Mouse (Mus musculus) regulatory T cell (primary cell): ENCODE measurements around the gene Nlrx1.

ENCODE experiments used
- in situ Hi-C: fragments of 300-600 bp; cut with MboI, MseI; formaldehyde crosslinking; loops from one replicate; pipeline ENCODE4 v1.15.1; 2025; ENCODE audit warnings: high pct_unique_total_duplicates

The Nlrx1 gene

DNA sequence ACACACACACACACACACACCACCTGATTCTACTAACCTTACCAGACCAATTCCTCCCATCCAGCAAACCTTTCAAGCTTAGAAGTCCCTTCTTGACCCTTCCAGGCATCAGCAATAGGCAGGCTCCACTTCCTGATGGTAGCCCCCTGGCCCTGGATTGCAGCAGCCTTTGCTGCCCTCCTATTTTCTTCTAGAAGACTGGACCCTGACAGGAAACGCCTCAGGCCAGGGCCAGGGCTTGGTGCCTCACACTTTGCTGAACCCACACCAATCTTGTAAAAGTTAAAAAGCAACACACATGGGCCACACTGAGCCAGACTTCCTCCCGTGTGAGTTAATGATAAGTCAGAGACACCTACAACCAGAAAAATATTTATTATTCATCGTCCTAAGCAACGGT is 31.3 kb downstream of the Nlrx1 start:
- in situ Hi-C loops: no loop called here

DNA sequence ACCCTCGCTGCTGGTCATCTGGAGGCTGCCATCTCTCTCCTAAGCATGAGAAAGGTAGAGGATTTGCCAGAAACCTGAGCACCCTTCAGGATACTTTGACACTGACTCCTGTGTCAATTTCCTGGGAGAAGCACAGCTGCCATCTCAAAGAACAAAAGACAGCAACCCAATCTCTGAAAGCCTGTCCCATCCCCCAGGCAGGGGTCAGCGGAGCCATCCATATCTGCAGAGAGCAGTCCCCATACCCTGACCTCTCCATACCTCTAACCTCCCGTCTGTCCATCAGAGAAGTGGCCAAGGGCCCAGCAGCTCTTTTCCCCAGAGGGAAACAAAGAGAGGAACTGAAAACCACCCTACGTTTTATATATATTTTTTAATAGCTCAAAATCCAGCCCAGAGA is 31.8 kb downstream of the Nlrx1 start:
- in situ Hi-C loops: no loop called here

DNA sequence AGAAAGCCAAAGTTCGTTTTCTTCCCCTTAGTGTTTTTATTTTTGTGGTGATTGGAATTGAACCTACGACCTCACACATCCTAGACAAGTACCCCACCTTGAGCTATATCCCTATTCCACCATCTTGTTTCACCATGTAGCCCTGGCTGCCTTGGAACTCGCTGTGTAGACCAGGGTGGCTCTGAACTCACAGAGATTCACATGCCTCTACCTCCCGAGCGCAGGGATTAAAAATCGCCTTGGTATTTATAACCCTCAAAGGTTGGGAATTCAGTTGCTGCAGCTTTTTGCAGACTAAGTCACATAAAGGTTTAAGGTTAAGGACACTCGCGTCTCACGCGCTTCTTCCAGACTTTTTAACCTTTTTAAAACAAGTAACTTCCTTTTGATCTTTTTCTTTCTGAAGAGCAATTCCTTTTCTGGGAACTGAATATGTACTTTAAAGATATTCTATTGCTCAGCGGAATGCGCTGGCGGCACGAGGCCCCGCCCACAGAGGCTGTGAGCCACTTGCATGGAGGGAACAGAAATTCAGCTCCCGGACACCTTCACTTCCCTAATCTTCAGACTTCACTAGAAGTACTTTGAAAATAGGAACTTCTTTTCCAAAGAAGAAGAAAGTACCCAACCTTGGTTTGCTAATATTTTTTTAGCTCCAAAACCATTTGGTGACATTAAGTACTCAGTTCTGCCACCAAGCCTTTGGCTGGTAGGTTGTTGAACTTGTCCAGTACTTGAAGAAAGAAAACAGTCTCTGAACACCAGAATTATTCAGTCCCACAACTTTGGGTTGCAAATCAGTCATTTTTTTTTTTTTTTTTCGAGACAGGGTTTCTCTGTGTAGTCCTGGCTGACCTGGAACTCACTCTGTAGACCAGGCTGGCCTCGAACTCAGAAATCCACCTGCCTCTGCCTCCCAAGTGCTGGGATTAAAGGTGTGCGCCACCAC is 33.6 kb downstream of the Nlrx1 start:
- in situ Hi-C loops: no loop called here

DNA sequence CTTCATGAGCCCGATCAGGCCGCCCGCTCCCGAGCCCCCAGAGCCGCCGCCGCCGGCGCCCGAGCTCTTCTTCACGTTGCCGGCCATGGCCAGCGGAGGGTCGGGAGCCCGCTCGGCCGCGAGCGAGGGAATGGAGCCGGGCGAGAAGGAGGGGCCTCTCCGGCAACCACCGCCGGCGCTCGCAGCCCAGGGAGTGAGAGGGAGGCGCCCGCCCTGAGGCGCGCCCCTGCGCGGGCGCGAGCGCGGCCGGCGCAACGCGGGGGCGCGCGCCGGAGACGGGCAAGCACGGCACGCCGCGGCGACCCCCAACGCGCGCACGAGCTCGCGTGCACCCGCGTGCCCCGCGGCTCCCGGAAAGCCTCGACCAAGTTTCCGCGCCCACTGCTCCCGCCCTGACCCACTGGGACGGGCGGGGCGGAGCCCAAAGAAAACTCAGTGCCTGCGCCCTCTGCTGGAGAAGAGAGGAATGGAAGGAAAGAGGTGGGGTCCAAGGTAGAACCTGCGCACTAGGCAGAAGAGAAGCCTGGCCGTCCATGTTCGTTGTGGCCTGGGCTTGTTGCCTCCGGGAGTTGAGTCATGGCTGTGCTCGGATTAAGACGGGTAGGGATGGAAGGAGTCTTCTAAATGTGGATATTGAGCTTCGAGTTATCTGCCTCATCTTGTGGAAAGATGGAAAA is 34.5 kb downstream of the Nlrx1 start, which contains the start of gene Cbl:
Gene Cbl (minus strand): TSS at position 248 of the 677 bp plus-strand sequence.
- in situ Hi-C loops: no loop called here

DNA sequence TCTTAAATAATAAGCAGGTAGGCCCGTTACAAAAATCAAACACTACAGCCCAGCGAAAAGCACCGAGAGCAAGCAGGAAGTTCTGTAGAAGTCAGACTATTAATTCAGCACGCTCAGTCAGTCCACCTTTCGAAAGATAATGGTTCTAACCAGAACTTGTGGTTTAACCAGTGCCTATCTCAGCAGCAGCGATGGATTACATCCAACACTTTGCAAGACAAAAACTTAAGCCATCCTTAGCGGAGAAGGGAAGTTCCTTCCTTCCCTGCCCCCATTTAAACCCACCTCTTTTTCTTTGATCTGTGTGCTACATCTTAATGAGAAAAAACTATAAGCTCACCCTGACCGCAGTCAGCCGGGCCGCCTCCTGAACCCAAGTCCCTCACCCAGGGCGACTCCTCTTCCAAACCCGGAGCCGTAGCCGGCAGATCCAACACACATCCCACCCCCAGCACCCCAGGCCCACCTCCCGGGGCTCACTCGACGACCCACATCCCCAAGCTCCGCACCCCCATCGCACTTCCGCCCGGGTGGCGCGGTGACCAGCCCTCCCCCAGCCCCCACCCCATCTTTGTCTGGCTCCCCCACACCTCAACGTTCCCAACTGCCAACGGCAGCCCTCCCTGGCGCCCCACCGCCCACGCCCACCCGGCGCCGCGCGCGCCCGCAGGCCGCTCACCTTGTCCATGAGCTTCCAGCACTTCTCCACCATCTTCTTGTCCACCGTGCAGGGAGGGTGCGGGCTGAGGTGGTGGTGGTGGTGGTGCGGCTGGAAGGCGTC is 35.2 kb downstream of the Nlrx1 start:
- in situ Hi-C loops: no loop called here

DNA sequence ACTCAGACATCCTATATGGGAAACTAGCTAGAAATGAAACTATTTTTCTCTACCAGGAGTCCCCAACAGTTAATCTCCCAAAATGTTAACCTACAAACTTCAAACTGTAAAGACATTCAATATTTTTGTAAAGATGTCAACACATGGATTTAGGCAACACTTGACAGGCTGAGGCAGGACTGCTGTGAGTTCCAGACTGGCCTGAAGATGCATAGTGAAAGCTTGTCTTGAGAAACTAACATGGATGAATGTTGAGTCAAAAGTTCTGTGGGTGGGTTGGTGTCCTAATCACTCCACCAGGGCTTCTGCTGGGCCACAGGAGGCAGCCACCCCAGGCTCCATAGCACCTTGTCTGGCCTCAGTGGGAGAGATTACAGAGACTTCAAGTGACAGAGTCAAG is 36.8 kb downstream of the Nlrx1 start:
- in situ Hi-C loops: no loop called here

DNA sequence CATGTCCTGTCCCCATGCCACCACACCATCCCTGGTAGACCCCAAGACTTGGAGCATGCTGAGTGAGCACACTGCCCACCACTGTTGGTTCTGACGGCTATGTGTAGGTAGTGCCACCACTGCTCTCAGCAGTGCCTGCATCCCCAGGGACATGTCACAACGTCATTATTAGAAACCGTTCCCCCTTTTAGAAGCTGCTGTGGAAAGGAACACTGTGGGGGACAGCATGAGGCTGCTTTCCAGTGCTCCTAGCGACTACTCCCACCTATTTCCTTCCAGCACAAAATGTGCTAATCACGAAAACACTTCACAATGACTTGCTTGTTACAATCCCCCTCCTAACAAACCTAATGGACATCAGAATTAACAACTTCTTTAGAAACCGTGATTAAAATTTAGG is 42.4 kb downstream of the Nlrx1 start:
- in situ Hi-C loops: loop anchor here (5.0 kb wide), 1 partner anchor 39 kb away; no protein-coding TSS in a partner anchor

DNA sequence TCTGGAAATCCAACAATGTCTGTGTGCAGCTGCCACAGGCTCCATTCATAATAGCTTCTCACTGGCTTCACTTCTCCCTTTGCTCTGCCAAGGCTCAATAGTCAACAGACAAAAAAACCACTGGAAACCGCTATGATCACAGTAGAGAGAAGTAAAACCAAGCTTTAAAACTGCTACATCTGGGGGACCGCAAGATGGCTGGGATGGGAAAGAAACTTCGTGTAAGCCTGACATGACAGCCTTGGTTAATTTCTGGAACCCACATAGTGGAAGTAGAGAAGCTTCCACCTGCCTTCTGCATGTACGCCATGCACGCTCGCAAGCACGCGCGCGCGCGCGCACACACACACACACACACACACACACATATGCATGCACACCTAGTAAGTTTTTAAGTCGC is 54.9 kb downstream of the Nlrx1 start:
- in situ Hi-C loops: no loop called here

DNA sequence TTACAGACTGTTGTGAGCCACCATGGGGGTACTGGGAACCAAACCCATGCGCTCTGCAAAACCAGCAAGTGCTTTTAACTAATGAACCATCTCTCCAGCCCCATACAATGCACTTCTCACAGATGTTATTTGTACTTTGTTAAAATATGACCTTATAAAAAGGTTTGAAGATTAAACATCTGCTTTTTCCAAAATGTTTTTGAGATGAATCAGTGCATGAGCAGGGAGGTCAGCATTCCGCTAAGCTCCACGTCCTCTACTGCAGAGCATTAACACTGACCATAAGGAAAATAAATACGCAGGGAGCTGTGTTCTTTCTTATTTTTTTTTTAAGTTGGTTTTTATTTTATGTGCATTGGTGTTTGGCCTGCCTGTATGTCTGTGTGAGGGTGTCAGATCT is 56.0 kb downstream of the Nlrx1 start:
- in situ Hi-C loops: no loop called here

DNA sequence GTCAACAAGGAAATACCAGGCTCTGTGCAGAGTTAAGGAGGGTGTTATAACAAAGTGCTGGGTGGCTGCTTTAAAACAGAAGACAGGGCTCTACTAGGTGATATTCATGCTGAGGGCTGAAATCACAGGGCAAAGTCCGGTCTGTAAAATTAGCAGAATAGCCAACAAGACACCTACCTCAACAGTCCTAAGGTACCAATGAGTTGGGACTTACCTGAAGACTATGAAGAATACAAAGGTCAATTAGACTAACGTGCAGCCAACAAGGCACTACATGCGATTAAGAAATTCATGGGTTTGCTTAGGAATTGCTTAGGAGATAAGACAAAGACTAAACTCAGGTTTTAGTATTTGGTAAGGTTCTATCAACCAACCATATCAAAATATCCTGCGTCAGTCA is 59.0 kb downstream of the Nlrx1 start:
- in situ Hi-C loops: no loop called here

DNA sequence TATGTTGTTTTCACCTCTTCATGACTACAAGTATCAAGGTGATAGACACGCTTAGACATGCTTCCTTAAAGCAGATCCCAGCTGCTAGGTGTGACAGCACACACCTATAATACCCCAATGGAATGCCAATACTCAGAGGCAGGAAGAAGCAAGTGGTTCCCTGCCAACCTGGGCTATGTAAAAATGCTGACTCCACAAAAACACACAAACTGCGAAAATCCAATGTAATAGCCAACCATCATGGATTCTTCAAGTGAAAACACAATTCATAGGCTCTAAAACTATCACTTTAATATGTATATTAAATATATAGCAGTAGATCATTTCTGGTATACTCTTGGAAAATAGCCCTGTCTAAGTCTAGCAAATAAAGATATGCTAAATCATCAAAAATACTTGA is 60.6 kb downstream of the Nlrx1 start:
- in situ Hi-C loops: no loop called here
